Comparison of ENCODE assay signal across 23 mouse cellular contexts in the genomic region with DNA sequence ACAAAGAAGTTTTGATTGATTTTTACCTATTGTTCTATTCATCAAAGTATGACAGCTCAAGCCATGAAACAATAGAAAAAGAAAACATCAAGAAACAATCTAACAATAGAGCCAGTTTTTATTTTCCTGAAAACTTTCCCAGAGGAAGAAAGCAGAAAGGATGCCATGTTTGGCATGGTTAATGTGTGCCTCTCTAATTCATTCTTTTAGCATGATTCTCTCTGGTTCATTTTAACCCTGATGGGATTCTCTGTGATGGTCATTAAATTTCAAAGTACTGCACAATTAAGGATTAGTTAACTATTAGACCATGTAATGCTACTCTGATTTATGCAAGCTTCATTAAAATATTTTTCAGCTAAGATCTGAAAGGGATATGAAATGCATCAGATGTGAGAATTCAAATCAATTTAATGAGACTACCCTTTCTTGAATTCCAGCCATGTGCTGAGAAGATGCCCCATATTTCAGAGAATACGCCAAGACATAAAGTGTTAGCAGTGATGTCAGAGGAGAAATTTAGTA.
DNase-seq lines count a peak whose midpoint lies in the region; ATAC-seq lines count a peak whose summit lies in the region.
"Had no signal": no experiment of that assay in that cellular context is flagged by ENCODE, and none has a peak within 500 bp of the region (broad histone marks: within the 10 kb centered on the region; RNA-seq: fewer than 3 reads in every experiment).

No protein-coding gene starts in this region.

- no peaks in the 10 kb centered on the region for H3K4me1 ChIP-seq in forebrain, embryonic 14.5 days (ENCODE audit: control insufficient read depth, insufficient read depth, low read length)
- no peaks in the 10 kb centered on the region for H3K4me1 ChIP-seq in forebrain, embryonic 11.5 days (replicated peaks; ENCODE audit: control insufficient read depth, insufficient read depth, low read length)
- H3K4me1 ChIP-seq: embryonic facial prominence, embryonic 13.5 days; embryonic facial prominence, embryonic 15.5 days; forebrain, embryonic 10.5 days; forebrain, embryonic 13.5 days had no signal

- H3K4me2 ChIP-seq in forebrain, embryonic 14.5 days (ENCODE audit: low read length): no peak overlapping the region
- no peak overlapping the region for H3K4me2 ChIP-seq in forebrain, embryonic 11.5 days (ENCODE audit: low read depth, low read length, severe bottlenecking)
- H3K4me2 ChIP-seq: embryonic facial prominence, embryonic 13.5 days; embryonic facial prominence, embryonic 15.5 days; forebrain, embryonic 13.5 days had no signal

- peak; percentile 17 for DNase-seq in forebrain, embryonic 14.5 days (ENCODE audit: low spot score)
- no peak for DNase-seq in forebrain, embryonic 11.5 days (ENCODE audit: low spot score)
- DNase-seq in Muller cell, postnatal 12 days (ENCODE audit: inconsistent ontology term): peak; percentile 98
- peak; percentile 72 for DNase-seq in retina, embryonic 14.5 days (ENCODE audit: low spot score)
- DNase-seq in retina, postnatal 7 days (ENCODE audit: low read depth, low spot score): peak; percentile 17
- no peak for DNase-seq in layer of hippocampus, adult 9-10 months (ENCODE audit: low spot score)
- no peak for DNase-seq in kidney, postnatal 4 days
- DNase-seq: adrenal gland, adult 2 months; adrenal gland, postnatal 10 days; adrenal gland, postnatal 25 days; cerebellum, adult 11-12 months; cerebellum, adult 2 months; cerebellum, adult 9-10 months; cerebellum, postnatal 10 days; cerebellum, postnatal 36 days; embryo, embryonic 11 days had no signal

- no peak overlapping the region for H3K9ac ChIP-seq in forebrain, embryonic 14.5 days (ENCODE audit: low read length)
- no peak overlapping the region for H3K9ac ChIP-seq in forebrain, embryonic 11.5 days (ENCODE audit: low read length)
- H3K9ac ChIP-seq: embryonic facial prominence, embryonic 13.5 days; embryonic facial prominence, embryonic 15.5 days; forebrain, embryonic 13.5 days had no signal

- H3K27ac ChIP-seq in forebrain, embryonic 14.5 days (ENCODE audit: low read depth, low read length): no peak overlapping the region
- no peak overlapping the region for H3K27ac ChIP-seq in forebrain, embryonic 11.5 days (ENCODE audit: low read depth, low read length)
- H3K27ac ChIP-seq: embryonic facial prominence, embryonic 13.5 days; embryonic facial prominence, embryonic 15.5 days; forebrain, embryonic 10.5 days; forebrain, embryonic 13.5 days had no signal

- no peaks in the 10 kb centered on the region for H3K27me3 ChIP-seq in forebrain, embryonic 14.5 days (replicated peaks; ENCODE audit: control insufficient read depth, insufficient read depth, low read length)
- no peaks in the 10 kb centered on the region for H3K27me3 ChIP-seq in forebrain, embryonic 11.5 days (ENCODE audit: control insufficient read depth, insufficient read depth, low read length)
- H3K27me3 ChIP-seq: embryonic facial prominence, embryonic 13.5 days; embryonic facial prominence, embryonic 15.5 days; forebrain, embryonic 13.5 days; Patski had no signal

- WGBS in forebrain, embryonic 14.5 days: 71% methylated on average over 1 of the region's 1 CpGs
- 84% methylated on average over 1 of the region's 1 CpGs for WGBS in forebrain, embryonic 11.5 days

- ATAC-seq in forebrain, embryonic 14.5 days: no peak
- no peak for ATAC-seq in forebrain, embryonic 11.5 days (replicated peaks; ENCODE audit: low FRiP score)
- ATAC-seq: forebrain, embryonic 13.5 days; forebrain, embryonic 16.5 days; Patski had no signal

- no peaks in the 10 kb centered on the region for H3K9me3 ChIP-seq in forebrain, embryonic 14.5 days (replicated peaks; ENCODE audit: control insufficient read depth, low read length)
- no peaks in the 10 kb centered on the region for H3K9me3 ChIP-seq in forebrain, embryonic 11.5 days (ENCODE audit: control insufficient read depth, low read length)
- H3K9me3 ChIP-seq: embryonic facial prominence, embryonic 13.5 days; embryonic facial prominence, embryonic 15.5 days; forebrain, embryonic 10.5 days; forebrain, embryonic 13.5 days had no signal

- H3K36me3 ChIP-seq in forebrain, embryonic 14.5 days (ENCODE audit: control insufficient read depth, insufficient read depth, low read length): no peaks in the 10 kb centered on the region
- H3K36me3 ChIP-seq in forebrain, embryonic 11.5 days (ENCODE audit: control insufficient read depth, insufficient read depth, low read length): no peaks in the 10 kb centered on the region
- H3K36me3 ChIP-seq: embryonic facial prominence, embryonic 13.5 days; embryonic facial prominence, embryonic 15.5 days; forebrain, embryonic 10.5 days had no signal

- H3K4me3 ChIP-seq in forebrain, embryonic 14.5 days (ENCODE audit: low read depth, low read length): no peak overlapping the region
- no peak overlapping the region for H3K4me3 ChIP-seq in forebrain, embryonic 11.5 days (ENCODE audit: low read depth, low read length)
- H3K4me3 ChIP-seq: embryonic facial prominence, embryonic 13.5 days; embryonic facial prominence, embryonic 15.5 days; erythroblast, embryonic 14.5 days; forebrain, embryonic 10.5 days; forebrain, embryonic 13.5 days had no signal

Comparison
In these comparisons a context has a peak if more than half of its experiments do, and no peak if none do; other contexts are left out.
1. DNase-seq: peak in forebrain, embryonic 14.5 days (single experiment), Muller cell, postnatal 12 days (single experiment), retina, embryonic 14.5 days (single experiment) and retina, postnatal 7 days (single experiment); none in forebrain, embryonic 11.5 days (single experiment), layer of hippocampus, adult 9-10 months (single experiment) and kidney, postnatal 4 days (0 of 2).